Mouse (Mus musculus) heart, embryonic 10.5 days (tissue): ENCODE data around the gene Birc6. TPM values are rescaled to one million over a fixed set of nuclear protein-coding genes. Genes with fewer than 3 reads are reported as not detected.

Experiments
- DNase-seq: peaks from one replicate; pipeline ENCODE4 v3.0.0-alpha.2; 2017; ENCODE audit warnings: low spot score
- H3K27ac ChIP-seq: fragments of 300-500 bp; sonication (generic); 2 replicates; pipeline ENCODE4 v1.5.1; 2016; ENCODE audit warnings: mild to moderate bottlenecking
- H3K27me3 ChIP-seq: fragments of 300-500 bp; sonication (generic); 2 replicates; pipeline ENCODE4 v1.6.1; 2016; ENCODE audit warnings: mild to moderate bottlenecking; ENCODE audit not compliant: poor library complexity, insufficient read depth, severe bottlenecking
- H3K36me3 ChIP-seq: fragments of 300-500 bp; sonication (generic); 2 replicates; pipeline ENCODE4 v1.6.1; 2016; ENCODE audit warnings: mild to moderate bottlenecking, moderate library complexity
- H3K4me1 ChIP-seq: fragments of 300-500 bp; sonication (generic); 2 replicates; pipeline ENCODE4 v1.6.1; 2016; ENCODE audit warnings: mild to moderate bottlenecking
- H3K4me3 ChIP-seq: fragments of 300-500 bp; sonication (generic); 2 replicates; pipeline ENCODE4 v1.5.1; 2016; ENCODE audit warnings: mild to moderate bottlenecking, moderate library complexity
- H3K9me3 ChIP-seq: fragments of 300-500 bp; sonication (generic); 2 replicates; pipeline ENCODE4 v1.6.1; 2016; ENCODE audit warnings: mild to moderate bottlenecking, moderate library complexity
- WGBS: fragments of 180-500 bp; shearing (Covaris S2); methylation state at CpG from one replicate; pipeline ENCODE4 v1.1.7; 2016; 5-methylcytosine and 5-hydroxymethylcytosine counted together
- polyA plus RNA-seq: library from polyadenylated mRNA; unstranded; fragments of >200 nt; fragmentation: Nextera tagmentation; extraction: Ambion mirVana; gene quantifications from 2 replicates; pipeline ENCODE4 v1.2.1, GENCODE M21; 2016

The Birc6 gene
- polyA plus RNA-seq, 1 experiment from 2014 or later, result 74.0 TPM

DNA sequence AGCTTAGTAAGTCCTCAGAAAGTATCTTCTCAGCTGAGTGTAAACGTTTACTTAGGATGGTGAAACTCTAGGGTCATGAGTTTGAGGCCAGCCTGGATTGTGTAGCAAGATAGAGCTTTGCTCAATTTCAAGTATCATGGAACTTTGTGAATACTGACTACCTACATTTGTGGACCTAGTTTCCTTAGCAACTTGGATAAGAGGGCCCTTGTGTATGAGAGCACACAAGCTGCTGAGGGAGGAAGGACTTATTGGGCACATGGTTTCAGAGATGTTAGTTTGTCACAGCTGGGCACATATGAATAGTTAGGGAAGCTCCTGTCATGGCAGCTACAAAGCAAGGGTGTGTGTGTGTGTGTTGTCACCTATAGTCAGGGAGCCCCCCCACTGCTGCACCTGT lies 52.6 kb downstream of the Birc6 start:
- Histone ChIP-seq H3K36me3 (peaks cover 31% of the 10 kb centered on the region), H3K4me3 (no peak overlapping the region), H3K9me3 (no peaks in the 10 kb centered on the region), H3K27me3 (no peaks in the 10 kb centered on the region), H3K4me1 (no peaks in the 10 kb centered on the region), H3K27ac (no peak overlapping the region)
- DNase-seq, result no peak
- WGBS, result 91% methylated on average over 1 of the region's 1 CpGs

DNA sequence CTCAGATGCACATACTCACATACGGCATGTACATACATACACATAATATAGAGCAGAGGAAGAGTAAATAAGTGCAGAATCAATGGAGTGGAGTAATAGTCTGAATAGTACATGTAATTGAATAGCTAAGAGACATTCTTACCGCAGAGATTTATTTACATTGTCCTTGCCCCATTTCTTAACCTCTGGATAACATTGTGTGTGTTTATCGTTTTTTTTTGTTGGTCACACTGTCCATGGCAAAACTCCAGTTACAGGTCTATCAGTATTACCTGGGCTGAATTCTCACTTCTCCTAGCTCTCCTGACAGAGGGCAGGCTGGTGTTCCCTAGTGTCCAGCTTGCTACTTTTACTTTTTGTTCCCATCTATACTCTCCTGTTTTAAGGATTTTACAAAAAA lies 58.7 kb downstream of the Birc6 start:
- H3K4me1 ChIP-seq, result no peaks in the 10 kb centered on the region
- H3K4me3 ChIP-seq, result no peak overlapping the region
- WGBS, result 93% methylated on average over 3 of the region's 3 CpGs
- no peaks in the 10 kb centered on the region for H3K27me3 ChIP-seq
- H3K9me3 ChIP-seq, result no peaks in the 10 kb centered on the region
- peaks cover 26% of the 10 kb centered on the region for H3K36me3 ChIP-seq
- no peak overlapping the region for H3K27ac ChIP-seq
- DNase-seq, result no peak

DNA sequence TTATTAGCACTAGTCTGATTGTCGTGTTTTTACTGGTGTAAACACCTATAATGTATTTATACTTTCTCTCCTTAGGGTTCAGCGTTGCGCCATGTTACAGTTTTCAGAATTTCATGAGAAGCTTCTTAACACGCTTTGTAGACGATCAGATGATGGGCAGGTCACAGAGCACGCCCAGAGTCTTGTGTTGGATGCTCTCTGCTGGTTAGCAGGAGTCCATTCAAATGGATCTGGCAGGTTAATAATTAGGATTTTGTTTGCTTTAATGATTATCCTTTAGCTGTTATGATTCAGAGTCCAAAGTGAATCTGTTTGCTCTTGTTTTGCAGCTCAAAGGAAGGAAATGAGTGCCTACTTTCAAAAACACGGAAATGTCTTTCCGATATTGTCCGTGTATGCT lies 70.8 kb downstream of the Birc6 start:
- no peaks in the 10 kb centered on the region for H3K27me3 ChIP-seq
- no peak overlapping the region for H3K27ac ChIP-seq
- H3K4me3 ChIP-seq, result no peak overlapping the region
- DNase-seq, result no peak
- 96% methylated on average over 9 of the region's 9 CpGs for WGBS
- H3K36me3 ChIP-seq, result peaks cover 70% of the 10 kb centered on the region
- H3K4me1 ChIP-seq, result no peaks in the 10 kb centered on the region
- H3K9me3 ChIP-seq, result no peaks in the 10 kb centered on the region

DNA sequence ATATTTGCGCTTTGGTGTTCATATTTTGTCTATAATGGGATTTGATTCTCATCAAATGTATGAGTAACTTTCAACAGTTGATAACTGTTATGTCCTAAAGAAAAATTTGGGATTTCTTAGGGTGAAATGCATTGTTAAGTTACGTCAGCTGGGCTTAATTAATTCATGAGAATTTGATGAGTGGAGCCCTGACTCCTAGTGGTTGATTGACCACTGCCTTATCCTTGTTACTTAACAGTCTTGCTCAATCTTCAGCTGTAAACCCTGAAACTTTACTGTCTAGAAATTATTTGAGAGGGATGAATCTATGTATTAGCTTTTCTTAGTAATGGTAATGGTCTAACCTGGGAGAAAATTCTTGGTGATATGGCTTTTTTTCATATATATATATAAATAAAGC lies 71.3 kb downstream of the Birc6 start:
- whole genome bisulfite sequencing, result 97% methylated on average over 2 of the region's 2 CpGs
- H3K36me3 ChIP-seq, result peaks cover 68% of the 10 kb centered on the region

GRCm38 (mm10) chr17:74601201-74601600 lies 73.1 kb downstream of the Birc6 start:
- Histone ChIP-seq H3K4me3 (no peak overlapping the region), H3K27me3 (no peaks in the 10 kb centered on the region), H3K4me1 (no peaks in the 10 kb centered on the region), H3K27ac (no peak overlapping the region), H3K36me3 (peaks cover 66% of the 10 kb centered on the region), H3K9me3 (no peaks in the 10 kb centered on the region)
- whole genome bisulfite sequencing, result 90% methylated on average over 1 of the region's 1 CpGs
- no peak for DNase-seq

More for the DNA sequence above, 71.3 kb downstream of the Birc6 start:
- Histone ChIP-seq H3K4me3 (no peak overlapping the region), H3K9me3 (no peaks in the 10 kb centered on the region), H3K27me3 (no peaks in the 10 kb centered on the region), H3K27ac (no peak overlapping the region), H3K4me1 (no peaks in the 10 kb centered on the region)
- no peak for DNase-seq

DNA sequence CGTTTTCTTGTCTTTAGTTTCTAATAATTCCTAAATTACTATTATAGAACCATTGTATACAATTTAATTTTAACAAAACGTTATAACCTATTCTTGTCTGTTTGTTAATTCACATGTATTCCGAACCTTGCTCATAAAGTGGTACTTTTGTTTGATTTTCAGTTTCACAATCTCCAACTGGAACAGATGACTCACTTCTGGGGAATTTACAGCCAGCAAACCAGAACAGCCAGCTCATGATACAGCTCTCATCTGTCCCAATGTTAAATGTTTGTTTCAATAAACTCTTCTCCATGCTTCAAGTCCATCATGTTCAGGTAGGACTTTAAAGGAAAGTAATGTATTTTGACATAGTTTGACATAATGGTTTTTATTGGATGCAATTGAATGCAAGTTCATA lies 102.7 kb downstream of the Birc6 start:
- 85% methylated on average over 3 of the region's 3 CpGs for WGBS
- Histone ChIP-seq H3K27me3 (no peaks in the 10 kb centered on the region), H3K36me3 (peaks cover 77% of the 10 kb centered on the region), H3K27ac (no peak overlapping the region), H3K9me3 (no peaks in the 10 kb centered on the region), H3K4me3 (no peak overlapping the region), H3K4me1 (no peaks in the 10 kb centered on the region)
- DNase-seq, result no peak

GRCm38 (mm10) chr17:74642445-74642844 lies 114.3 kb downstream of the Birc6 start:
- DNase-seq, result no peak
- Histone ChIP-seq H3K27ac (no peak overlapping the region), H3K9me3 (no peaks in the 10 kb centered on the region), H3K4me1 (no peaks in the 10 kb centered on the region), H3K36me3 (peaks cover 89% of the 10 kb centered on the region), H3K4me3 (no peak overlapping the region), H3K27me3 (no peaks in the 10 kb centered on the region)

- H3K36me3 ChIP-seq, result peaks cover 81% of the 10 kb centered on the region
These were observed 130.3 kb downstream of the Birc6 start for GRCm38 (mm10) chr17:74658362-74658761.

DNA sequence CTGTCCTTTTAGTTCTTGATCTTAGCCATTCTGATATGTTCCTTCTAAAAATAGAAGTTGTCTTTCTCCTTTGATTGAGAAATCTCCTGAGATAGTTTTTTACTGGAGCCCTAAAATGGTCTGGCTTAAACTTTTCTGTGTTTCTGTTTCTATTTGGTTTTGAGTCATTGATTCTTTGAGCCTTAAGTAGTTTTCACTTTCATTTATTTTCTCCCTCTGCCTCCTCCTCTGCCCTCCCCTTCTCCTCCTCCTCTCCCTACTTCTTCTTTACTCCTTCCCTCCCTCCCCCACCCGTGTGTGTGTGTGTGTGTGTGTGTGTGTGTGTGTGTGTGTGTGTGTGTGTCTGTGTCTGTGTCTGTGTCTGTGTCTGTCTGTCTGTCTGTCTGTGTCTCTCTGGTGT lies 139.9 kb downstream of the Birc6 start:
- no peak for DNase-seq
- peaks cover 65% of the 10 kb centered on the region for H3K36me3 ChIP-seq
- H3K27me3 ChIP-seq, result no peaks in the 10 kb centered on the region
- H3K4me1 ChIP-seq, result no peaks in the 10 kb centered on the region
- no peak overlapping the region for H3K4me3 ChIP-seq
- no peak overlapping the region for H3K27ac ChIP-seq
- H3K9me3 ChIP-seq, result no peaks in the 10 kb centered on the region
- 67% methylated on average over 1 of the region's 1 CpGs for WGBS

More at GRCm38 (mm10) chr17:74658362-74658761, 130.3 kb downstream of the Birc6 start:
- Histone ChIP-seq H3K9me3 (no peaks in the 10 kb centered on the region), H3K4me3 (no peak overlapping the region), H3K4me1 (no peaks in the 10 kb centered on the region), H3K27me3 (no peaks in the 10 kb centered on the region), H3K27ac (no peak overlapping the region)
- WGBS, result 96% methylated on average over 3 of the region's 3 CpGs
- no peak for DNase-seq

DNA sequence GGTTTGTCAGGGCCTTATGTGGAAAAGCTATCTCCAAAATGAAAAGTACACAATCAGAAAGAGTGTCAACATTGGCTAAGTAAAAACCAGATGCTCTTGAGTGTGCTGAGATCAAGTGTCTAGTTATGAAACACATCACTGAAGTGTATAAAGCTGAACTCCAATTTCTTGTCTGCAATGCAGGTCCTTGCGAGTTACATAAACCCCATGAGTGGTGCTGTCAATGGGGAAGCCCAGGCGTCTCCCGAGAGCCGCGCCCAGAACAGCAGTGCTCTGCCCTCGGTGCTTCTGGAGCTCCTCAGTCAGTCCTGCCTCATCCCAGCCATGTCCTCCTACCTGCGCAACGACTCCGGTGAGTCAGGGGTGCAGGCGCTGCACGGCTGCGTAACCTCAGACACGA lies 141.9 kb downstream of the Birc6 start:
- peaks cover 57% of the 10 kb centered on the region for H3K36me3 ChIP-seq
- 95% methylated on average over 13 of the region's 13 CpGs for WGBS

GRCm38 (mm10) chr17:74672446-74672845 lies 144.4 kb downstream of the Birc6 start:
- DNase-seq, result no peak
- Histone ChIP-seq H3K27ac (no peak overlapping the region), H3K27me3 (no peaks in the 10 kb centered on the region), H3K4me3 (no peak overlapping the region), H3K9me3 (no peaks in the 10 kb centered on the region), H3K36me3 (peaks cover 59% of the 10 kb centered on the region), H3K4me1 (no peaks in the 10 kb centered on the region)
- 66% methylated on average over 4 of the region's 4 CpGs for WGBS

More for the DNA sequence above, 141.9 kb downstream of the Birc6 start:
- no peak overlapping the region for H3K4me3 ChIP-seq
- H3K27me3 ChIP-seq, result no peaks in the 10 kb centered on the region
- H3K27ac ChIP-seq, result no peak overlapping the region
- DNase-seq, result no peak
- no peaks in the 10 kb centered on the region for H3K4me1 ChIP-seq
- H3K9me3 ChIP-seq, result no peaks in the 10 kb centered on the region

DNA sequence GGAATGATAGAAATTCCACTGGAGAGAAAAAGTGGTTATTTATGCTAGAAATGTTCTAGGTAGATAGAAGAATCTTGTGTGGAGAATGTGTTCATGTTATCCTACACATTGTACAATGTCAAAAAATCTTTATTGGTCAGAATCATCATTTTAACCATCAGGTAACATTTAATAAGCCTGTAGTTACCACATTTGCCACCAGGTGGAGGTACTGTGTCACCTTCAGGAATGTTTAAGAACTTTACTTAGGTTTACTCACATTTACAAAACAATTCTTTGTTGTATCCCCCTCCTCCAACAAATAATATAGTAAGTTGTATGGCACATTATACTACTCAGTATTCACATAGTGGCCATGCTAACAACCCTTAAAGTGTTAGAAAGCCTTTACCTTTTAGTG lies 145.2 kb downstream of the Birc6 start:
- H3K27ac ChIP-seq, result no peak overlapping the region
- H3K27me3 ChIP-seq, result no peaks in the 10 kb centered on the region
- no peak for DNase-seq
- no peaks in the 10 kb centered on the region for H3K4me1 ChIP-seq
- peaks cover 67% of the 10 kb centered on the region for H3K36me3 ChIP-seq
- no peak overlapping the region for H3K4me3 ChIP-seq
- H3K9me3 ChIP-seq, result no peaks in the 10 kb centered on the region

- 91% methylated on average over 8 of the region's 8 CpGs for WGBS
- no peak for DNase-seq
- H3K4me3 ChIP-seq, result no peak overlapping the region
- no peaks in the 10 kb centered on the region for H3K4me1 ChIP-seq
- peaks cover 61% of the 10 kb centered on the region for H3K36me3 ChIP-seq
- no peak overlapping the region for H3K27ac ChIP-seq
- no peaks in the 10 kb centered on the region for H3K9me3 ChIP-seq
- H3K27me3 ChIP-seq, result no peaks in the 10 kb centered on the region
These were observed 150.0 kb downstream of the Birc6 start for GRCm38 (mm10) chr17:74678061-74678460.

- Histone ChIP-seq H3K27me3 (no peaks in the 10 kb centered on the region), H3K27ac (no peak overlapping the region), H3K36me3 (peaks cover 44% of the 10 kb centered on the region), H3K9me3 (no peaks in the 10 kb centered on the region), H3K4me3 (no peak overlapping the region), H3K4me1 (no peaks in the 10 kb centered on the region)
- DNase-seq, result no peak
- WGBS, result 89% methylated on average over 3 of the region's 3 CpGs
These were observed 156.8 kb downstream of the Birc6 start for GRCm38 (mm10) chr17:74684927-74685326.
